In the genomic region with DNA sequence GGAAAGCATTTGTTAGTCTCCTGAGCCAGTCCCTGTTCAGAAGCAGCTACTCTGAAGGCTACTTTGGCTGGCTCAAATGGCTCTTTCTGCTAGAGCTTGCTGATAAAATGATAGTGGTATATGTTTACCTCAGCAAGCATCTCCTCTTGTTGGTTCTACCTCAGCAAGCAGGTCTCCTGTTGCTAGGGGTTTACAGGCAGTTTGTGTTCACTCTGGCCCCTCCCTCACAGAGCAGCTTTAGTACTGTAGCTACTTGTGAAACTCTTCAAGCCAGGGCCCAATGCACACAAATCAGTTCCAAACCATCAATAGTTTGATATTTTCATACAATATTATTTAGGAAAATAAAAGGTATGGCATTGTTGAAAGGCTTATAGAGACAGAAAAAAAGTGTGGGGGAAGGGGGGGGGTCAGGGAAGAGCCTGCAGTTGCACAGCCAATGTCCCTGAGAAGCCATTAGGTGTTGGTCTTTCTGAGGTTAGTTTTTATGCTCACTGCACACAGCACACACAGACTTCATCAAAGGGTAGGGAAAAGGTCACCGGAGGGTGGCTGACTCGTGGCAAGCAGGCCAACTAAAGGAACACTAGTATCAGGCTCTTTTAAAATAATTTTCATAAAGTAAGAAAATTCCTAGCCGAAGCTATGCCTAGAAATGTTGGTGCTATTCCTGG, we compare ENCODE assay signal across 12 mouse cellular contexts.
DNase-seq lines count a peak whose midpoint lies in the region; ATAC-seq and TF ChIP-seq lines count a peak whose summit lies in the region.
"Had no signal": no experiment of that assay in that cellular context is flagged by ENCODE, and none has a peak within 500 bp of the region (broad histone marks: within the 10 kb centered on the region; RNA-seq: fewer than 3 reads in every experiment).

No protein-coding gene starts in this region.

- H3K27ac ChIP-seq in heart, postnatal 0 days (ENCODE audit: low read depth): peak overlapping the region; percentile 2; the same call in 1 of the 2 replicates
- peak overlapping the region; percentile 30; the same call in 1 of the 2 replicates for H3K27ac ChIP-seq in embryonic facial prominence, embryonic 10.5 days (replicated peaks)
- peak overlapping the region; percentile 53; the same call in 1 of the 2 replicates for H3K27ac ChIP-seq in forebrain, embryonic 15.5 days (replicated peaks)
- H3K27ac ChIP-seq: embryonic facial prominence, embryonic 15.5 days; liver, embryonic 12.5 days had no signal

- no peak overlapping the region for H3K4me3 ChIP-seq in heart, postnatal 0 days (ENCODE audit: low read depth, low read length)
- H3K4me3 ChIP-seq in embryonic facial prominence, embryonic 10.5 days: no peak overlapping the region
- no peak overlapping the region for H3K4me3 ChIP-seq in forebrain, embryonic 15.5 days
- H3K4me3 ChIP-seq: embryonic facial prominence, embryonic 15.5 days; liver, embryonic 12.5 days had no signal

- no peaks in the 10 kb centered on the region for H3K36me3 ChIP-seq in heart, postnatal 0 days (replicated peaks; ENCODE audit: control insufficient read depth, insufficient read depth, low read length)
- no peaks in the 10 kb centered on the region for H3K36me3 ChIP-seq in embryonic facial prominence, embryonic 10.5 days (replicated peaks)
- no peaks in the 10 kb centered on the region for H3K36me3 ChIP-seq in forebrain, embryonic 15.5 days
- H3K36me3 ChIP-seq: embryonic facial prominence, embryonic 15.5 days; liver, embryonic 12.5 days had no signal

- no peaks in the 10 kb centered on the region for H3K27me3 ChIP-seq in heart, postnatal 0 days (ENCODE audit: control insufficient read depth, insufficient read depth, low read length)
- H3K27me3 ChIP-seq in embryonic facial prominence, embryonic 10.5 days (replicated peaks; ENCODE audit: low read depth, poor library complexity, severe bottlenecking): no peaks in the 10 kb centered on the region
- no peaks in the 10 kb centered on the region for H3K27me3 ChIP-seq in forebrain, embryonic 15.5 days
- H3K27me3 ChIP-seq: embryonic facial prominence, embryonic 15.5 days; liver, embryonic 12.5 days had no signal

- no peak for ATAC-seq in heart, postnatal 0 days (ENCODE audit: insufficient read depth, low read depth)
- no peak for ATAC-seq in forebrain, embryonic 15.5 days (replicated peaks)
- ATAC-seq: liver, embryonic 12.5 days had no signal

- peaks cover 9% of the 10 kb centered on the region; the same call in 1 of the 2 replicates for H3K4me1 ChIP-seq in heart, postnatal 0 days (ENCODE audit: control insufficient read depth, insufficient read depth)
- H3K4me1 ChIP-seq in embryonic facial prominence, embryonic 10.5 days: peaks cover 29% of the 10 kb centered on the region
- peaks cover 33% of the 10 kb centered on the region for H3K4me1 ChIP-seq in forebrain, embryonic 15.5 days
- H3K4me1 ChIP-seq: liver, embryonic 12.5 days had no signal

- TF ChIP-seq CTCF in heart, postnatal 0 days (IDR thresholded peaks at IDR 0.05; ENCODE audit: low read depth): no peak

- peak overlapping the region; percentile 21; the same call in 1 of the 2 replicates for H3K4me2 ChIP-seq in heart, postnatal 0 days (ENCODE audit: low read depth, low read length)
- H3K4me2 ChIP-seq in forebrain, embryonic 15.5 days (replicated peaks): no peak overlapping the region
- H3K4me2 ChIP-seq: embryonic facial prominence, embryonic 15.5 days; liver, embryonic 12.5 days had no signal

- 58% methylated on average over 3 of the region's 3 CpGs for WGBS in heart, postnatal 0 days
- 70% methylated on average over 3 of the region's 3 CpGs for WGBS in embryonic facial prominence, embryonic 10.5 days
- WGBS in forebrain, embryonic 15.5 days: 50% methylated on average over 3 of the region's 3 CpGs

- H3K9me3 ChIP-seq in heart, postnatal 0 days (replicated peaks; ENCODE audit: control insufficient read depth, low read length): no peaks in the 10 kb centered on the region
- H3K9me3 ChIP-seq in embryonic facial prominence, embryonic 10.5 days: no peaks in the 10 kb centered on the region
- H3K9me3 ChIP-seq in forebrain, embryonic 15.5 days: no peaks in the 10 kb centered on the region
- H3K9me3 ChIP-seq: embryonic facial prominence, embryonic 15.5 days; liver, embryonic 12.5 days had no signal

- no peak for TF ChIP-seq EP300 in heart, postnatal 0 days (IDR thresholded peaks at IDR 0.05; ENCODE audit: low read depth)

- intact Hi-C loops in heart, postnatal 10 days (cut with DNase I): no loop called here

- no peak overlapping the region for H3K9ac ChIP-seq in heart, postnatal 0 days (replicated peaks; ENCODE audit: low read depth, low read length)
- no peak overlapping the region for H3K9ac ChIP-seq in forebrain, embryonic 15.5 days (replicated peaks)
- H3K9ac ChIP-seq: embryonic facial prominence, embryonic 15.5 days; liver, embryonic 12.5 days had no signal

- DNase-seq in heart, postnatal 0 days (ENCODE audit: low spot score): no peak
- DNase-seq in heart, postnatal 10 days: no peak
- no peak for DNase-seq in embryonic facial prominence, embryonic 10.5 days (ENCODE audit: low spot score)
- peak; percentile 39 to 68 for DNase-seq in kidney, postnatal 25 days
- no peak for DNase-seq in layer of hippocampus, postnatal 14 days (ENCODE audit: low spot score in 2 of 2)
- DNase-seq in thymus, postnatal 14 days: no peak
- DNase-seq: lung, postnatal 4 days; right cerebral cortex, adult 18-20 months; thymus, postnatal 4 days had no signal

Comparison
In these comparisons a context has a peak if more than half of its experiments do, and no peak if none do; other contexts are left out.
1. DNase-seq: peak in kidney, postnatal 25 days (2 of 2); none in heart, postnatal 0 days (single experiment), heart, postnatal 10 days (0 of 2), embryonic facial prominence, embryonic 10.5 days (single experiment), layer of hippocampus, postnatal 14 days (0 of 2) and thymus, postnatal 14 days (single experiment).
2. H3K27ac ChIP-seq: peak in every context shown above with its lines; median percentile 53 in forebrain, embryonic 15.5 days; 30 in embryonic facial prominence, embryonic 10.5 days; 2 in heart, postnatal 0 days.